In genomic region chr3:135937455-135937854, GRCm38 (mm10) we compare ENCODE assay signal across 18 mouse cellular contexts.
"Had no signal": no experiment of that assay in that cellular context is flagged by ENCODE, and none has a peak within 500 bp of the region (broad histone marks: within the 10 kb centered on the region; RNA-seq: fewer than 3 reads in every experiment).

No protein-coding gene starts in this region.

- DNase-seq: liver, postnatal 0 days; lung, adult 2 months; lung, postnatal 14 days; lung, postnatal 36 days; right cerebral cortex, postnatal 25 days; right cerebral cortex, postnatal 4 days; thymus, adult 18-20 months; thymus, postnatal 14 days; thymus, postnatal 36 days had no signal

- H3K4me3 ChIP-seq: lung, embryonic 15.5 days; megakaryocyte, embryonic 14.5 days; midbrain, embryonic 13.5 days; midbrain, embryonic 15.5 days; neural tube, embryonic 12.5 days; stomach, embryonic 15.5 days had no signal

- H3K9ac ChIP-seq: liver, postnatal 0 days; lung, embryonic 15.5 days; midbrain, embryonic 13.5 days; midbrain, embryonic 15.5 days; neural tube, embryonic 12.5 days; stomach, embryonic 15.5 days had no signal

- H3K27ac ChIP-seq: lung, embryonic 15.5 days; macrophage; midbrain, embryonic 13.5 days; midbrain, embryonic 15.5 days; neural tube, embryonic 12.5 days; stomach, embryonic 15.5 days had no signal

- H3K4me1 ChIP-seq: lung, embryonic 15.5 days; megakaryocyte, embryonic 14.5 days; midbrain, embryonic 13.5 days; midbrain, embryonic 15.5 days; neural tube, embryonic 12.5 days; stomach, embryonic 15.5 days had no signal

- H3K27me3 ChIP-seq: lung, embryonic 15.5 days; megakaryocyte, embryonic 14.5 days; midbrain, embryonic 13.5 days; midbrain, embryonic 15.5 days; neural tube, embryonic 12.5 days; stomach, embryonic 15.5 days had no signal

- H3K9me3 ChIP-seq: lung, embryonic 15.5 days; midbrain, embryonic 15.5 days; neural tube, embryonic 12.5 days; stomach, embryonic 15.5 days had no signal

- ATAC-seq: liver, postnatal 0 days; lung, postnatal 0 days; midbrain, embryonic 13.5 days; midbrain, embryonic 15.5 days had no signal

- H3K4me2 ChIP-seq: lung, embryonic 15.5 days; midbrain, embryonic 11.5 days; midbrain, embryonic 13.5 days; midbrain, embryonic 15.5 days; neural tube, embryonic 12.5 days; stomach, embryonic 15.5 days had no signal

- H3K36me3 ChIP-seq: lung, embryonic 15.5 days; midbrain, embryonic 13.5 days; midbrain, embryonic 15.5 days; neural tube, embryonic 12.5 days; stomach, embryonic 15.5 days had no signal
